Mouse (Mus musculus) brain, embryonic 14.5 days (tissue): Measurements from ENCODE around the gene Tra2a.

Source experiments
- CTCF ChIP-seq: fragments of 200-500 bp; IDR thresholded peaks from 2 replicates; pipeline ENCODE4 v1.5.1; 2012; ENCODE audit warnings: inconsistent platforms, mild to moderate bottlenecking, moderate library complexity, borderline replicate concordance; ENCODE audit not compliant: insufficient read depth, insufficient read length; ENCODE audit errors: extremely low read depth
- POLR2A ChIP-seq: fragments of 200-500 bp; IDR thresholded peaks from 2 replicates; pipeline ENCODE4 v1.6.1; 2012; ENCODE audit warnings: mild to moderate bottlenecking, inconsistent platforms, borderline replicate concordance; ENCODE audit not compliant: poor library complexity, insufficient read depth, insufficient read length, severe bottlenecking; ENCODE audit errors: extremely low read depth

DNA sequence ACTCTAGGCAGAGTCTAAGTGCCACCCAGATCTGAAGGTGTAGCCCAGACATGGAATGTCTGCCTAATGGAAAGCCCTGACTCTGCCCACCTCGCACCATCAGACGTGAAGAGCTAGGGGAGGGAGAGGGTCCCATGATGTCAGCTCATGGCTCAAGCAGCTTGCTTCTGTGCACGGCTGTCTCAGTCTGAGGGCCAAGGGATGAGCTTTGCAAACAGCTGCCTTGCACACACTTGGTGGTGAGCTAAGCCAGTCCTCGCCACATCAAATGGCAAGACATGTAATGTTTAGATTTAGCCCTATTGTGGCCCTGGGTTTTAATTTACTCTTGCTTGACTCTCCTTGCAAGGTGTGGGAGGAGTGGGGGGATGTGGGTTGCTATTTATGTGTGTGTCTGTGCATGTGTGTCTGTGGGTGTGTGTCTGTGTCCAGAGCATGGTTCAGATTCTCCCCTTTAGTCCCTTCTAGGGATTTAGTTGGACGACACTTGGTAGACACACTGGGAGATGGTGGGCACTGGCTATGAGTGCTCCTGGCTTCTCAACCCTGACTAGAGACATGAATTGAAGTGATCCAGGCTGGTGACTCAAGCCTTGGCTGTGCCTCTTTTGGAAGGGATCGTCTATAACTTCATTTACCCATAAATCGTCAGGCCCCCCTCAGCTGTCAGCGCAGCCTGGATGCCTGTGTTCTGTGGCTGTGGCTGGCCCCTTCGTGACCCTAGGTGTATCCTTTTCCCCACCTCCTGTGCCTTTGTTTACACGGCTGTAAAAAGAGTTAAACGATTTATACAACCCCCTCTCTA, 38.7 kb downstream of the Tra2a start:
- TF ChIP-seq CTCF (no peak), POLR2A (no peak)
